ENCODE assay signal across 8 mouse cellular contexts in genomic region chr6:22325364-22326072, GRCm38 (mm10). TPM values are rescaled to one million over a fixed set of nuclear protein-coding genes. Genes with fewer than 3 reads are reported as not detected.
A peak's percentile ranks its signal among the peaks of the same experiment; 100 is the strongest.
DNase-seq lines count a peak whose midpoint lies in the region; ATAC-seq and TF ChIP-seq lines count a peak whose summit lies in the region.

No protein-coding gene starts in this region.

- no peak for TF ChIP-seq POLR2A in heart, adult 2 months (IDR thresholded peaks at IDR 0.05; ENCODE audit: insufficient read depth, low read depth, low read length)

- H3K4me1 ChIP-seq in heart, adult 2 months (ENCODE audit: control insufficient read depth, insufficient read depth, low read length) = no peaks in the 10 kb centered on the region
- H3K4me1 ChIP-seq in heart, embryonic 11.5 days (ENCODE audit: control insufficient read depth, insufficient read depth, low read length) = no peaks in the 10 kb centered on the region; the same call in 1 of the 2 replicates
- peaks cover 2% of the 10 kb centered on the region; the same call in 1 of the 2 replicates for H3K4me1 ChIP-seq in stomach, embryonic 14.5 days (ENCODE audit: control insufficient read depth, insufficient read depth, low read length)

- WGBS in heart, adult 2 months = 54% methylated on average over 13 of the region's 13 CpGs
- 60% methylated on average over 13 of the region's 13 CpGs for WGBS in heart, embryonic 11.5 days (ENCODE audit: insufficient replicate concordance)
- 55% methylated on average over 13 of the region's 13 CpGs for WGBS in stomach, embryonic 14.5 days

- peak; percentile 68 to 84 for DNase-seq in heart, adult 2 months
- peak; percentile 85 to 89 for DNase-seq in cerebellum, postnatal 14 days
- DNase-seq in frontal cortex, postnatal 36 days (ENCODE audit: low spot score in 2 of 2) = peak; percentile 79 to 91
- DNase-seq in kidney, adult 9 months = peak; percentile 84
- peak; percentile 69 for DNase-seq in liver
- DNase-seq in naive thymus-derived CD4-positive, alpha-beta T cell, adult 2 months (ENCODE audit: low read depth) = peak; percentile 86

- no peak overlapping the region for H3K4me2 ChIP-seq in heart, embryonic 11.5 days
- H3K4me2 ChIP-seq in stomach, embryonic 14.5 days (replicated peaks; ENCODE audit: low read depth, low read length) = no peak overlapping the region

- TF ChIP-seq CTCF in heart, adult 2 months (IDR thresholded peaks at IDR 0.05) = peak; percentile 100

- no peaks in the 10 kb centered on the region for H3K27me3 ChIP-seq in heart, adult 2 months (ENCODE audit: control insufficient read depth, insufficient read depth, low read length)
- no peaks in the 10 kb centered on the region for H3K27me3 ChIP-seq in heart, embryonic 11.5 days (ENCODE audit: control insufficient read depth, insufficient read depth, low read length)
- H3K27me3 ChIP-seq in stomach, embryonic 14.5 days (ENCODE audit: control insufficient read depth, insufficient read depth, low read length) = no peaks in the 10 kb centered on the region

- H3K79me2 ChIP-seq in heart, adult 2 months (replicated peaks; ENCODE audit: control insufficient read depth, insufficient read depth, low read length) = no peaks in the 10 kb centered on the region

- no peaks in the 10 kb centered on the region; the same call in 1 of the 2 replicates for H3K36me3 ChIP-seq in heart, adult 2 months (ENCODE audit: control insufficient read depth, insufficient read depth, low read length)
- H3K36me3 ChIP-seq in heart, embryonic 11.5 days (ENCODE audit: control insufficient read depth, insufficient read depth, low read length) = peaks cover 5% of the 10 kb centered on the region; the same call in 1 of the 2 replicates
- peaks cover 7% of the 10 kb centered on the region for H3K36me3 ChIP-seq in stomach, embryonic 14.5 days (ENCODE audit: control insufficient read depth, insufficient read depth, low read length)

- no peak overlapping the region for H3K27ac ChIP-seq in heart, adult 2 months
- H3K27ac ChIP-seq in heart, embryonic 11.5 days (ENCODE audit: low read depth, low read length) = no peak overlapping the region
- no peak overlapping the region for H3K27ac ChIP-seq in stomach, embryonic 14.5 days (ENCODE audit: low read length)

- H3K9ac ChIP-seq in heart, adult 2 months (ENCODE audit: low read depth, low read length) = no peak overlapping the region
- H3K9ac ChIP-seq in heart, embryonic 11.5 days (ENCODE audit: low read depth, low read length) = no peak overlapping the region
- H3K9ac ChIP-seq in stomach, embryonic 14.5 days (replicated peaks; ENCODE audit: low read depth, low read length) = no peak overlapping the region

- no peak for ATAC-seq in heart, embryonic 11.5 days (replicated peaks; ENCODE audit: insufficient number of reproducible peaks, low FRiP score, low TSS enrichment)
- 0 out of 2 replicates have a peak, but pooled peaks have one; percentile 51 for ATAC-seq in stomach, embryonic 14.5 days (ENCODE audit: insufficient number of reproducible peaks, insufficient read depth, low FRiP score, low read depth)

- intact Hi-C loops in heart, adult 2 months (cut with DNase I) = loop anchor here (1.0 to 10.0 kb wide), 4 partner anchors 31 to 657 kb away; partner anchors contain the start of gene Fam3c

- no peak overlapping the region for H3K4me3 ChIP-seq in heart, adult 2 months
- no peak overlapping the region for H3K4me3 ChIP-seq in heart, embryonic 11.5 days (ENCODE audit: low read depth, low read length)
- no peak overlapping the region for H3K4me3 ChIP-seq in stomach, embryonic 14.5 days (ENCODE audit: low read depth, low read length)

- H3K9me3 ChIP-seq in heart, embryonic 11.5 days (replicated peaks; ENCODE audit: control insufficient read depth, low read length) = no peaks in the 10 kb centered on the region
- no peaks in the 10 kb centered on the region for H3K9me3 ChIP-seq in stomach, embryonic 14.5 days (ENCODE audit: control insufficient read depth, low read depth, low read length)

- peak; percentile 78; the same call in 1 of the 2 replicates for TF ChIP-seq EP300 in heart, adult 2 months (IDR thresholded peaks at IDR 0.05; ENCODE audit: insufficient read depth, low read depth, low read length)

RNA-seq across cellular contexts. Expression of gene Fam3c, which starts 30.5 kb away (rescaled TPM):
- 10 to 100 TPM; 27.3 to 27.4 TPM for total RNA-seq in heart, adult 2 months (2021)
- polyA plus RNA-seq in heart, adult 2 months (2012; rRNA removed) = 3.4 and 6.0 TPM in 2 replicates
- polyA plus RNA-seq in heart, embryonic 11.5 days (2014; fragmentation: Nextera tagmentation; extraction: Ambion mirVana) = 47.9 and 58.6 TPM in 2 replicates
- 81.6 and 91.2 TPM in 2 replicates for polyA plus RNA-seq in stomach, embryonic 14.5 days (2014; fragmentation: Nextera tagmentation; extraction: Ambion mirVana)

RNA-seq across cellular contexts. Expression of gene Wnt16, which starts 37.5 kb away (rescaled TPM):
- under 1 TPM; 0.70 to 0.80 TPM for total RNA-seq in heart, adult 2 months (2021)
- 0.49 and 0.59 TPM in 2 replicates for polyA plus RNA-seq in heart, adult 2 months (2012; rRNA removed)
- 0.93 and 1.0 TPM in 2 replicates for polyA plus RNA-seq in heart, embryonic 11.5 days (2014; fragmentation: Nextera tagmentation; extraction: Ambion mirVana)
- polyA plus RNA-seq in stomach, embryonic 14.5 days (2014; fragmentation: Nextera tagmentation; extraction: Ambion mirVana) = 2.7 and 3.1 TPM in 2 replicates
